Mouse (Mus musculus) kidney, embryonic 15.5 days (tissue): ENCODE results near the gene Agrp. TPM values are rescaled to one million over a fixed set of nuclear protein-coding genes. Genes with fewer than 3 reads are reported as not detected.

Experiments
- ATAC-seq: fragments of 200-750 bp; cut with Nextera tagmentation; replicated peaks from 2 replicates; pipeline ENCODE4 v1.8.0; 2017; ENCODE audit warnings: moderate TSS enrichment; ENCODE audit not compliant: low FRiP score
- H3K27ac ChIP-seq: fragments of 300-500 bp; sonication (generic); 2 replicates; pipeline ENCODE4 v1.5.1; 2015; ENCODE audit warnings: mild to moderate bottlenecking, inconsistent platforms
- H3K27me3 ChIP-seq: fragments of 300-500 bp; sonication (generic); 2 replicates; pipeline ENCODE4 v1.6.1; 2015; ENCODE audit warnings: inconsistent platforms
- H3K36me3 ChIP-seq: fragments of 300-500 bp; sonication (generic); 2 replicates; pipeline ENCODE4 v1.6.1; 2015; ENCODE audit warnings: inconsistent platforms
- H3K4me1 ChIP-seq: fragments of 300-500 bp; sonication (generic); 2 replicates; pipeline ENCODE4 v1.6.1; 2015; ENCODE audit warnings: inconsistent platforms
- H3K4me2 ChIP-seq: fragments of 300-500 bp; sonication (generic); 2 replicates; pipeline ENCODE4 v1.6.1; 2015; ENCODE audit warnings: moderate library complexity, mild to moderate bottlenecking, inconsistent platforms
- H3K4me3 ChIP-seq: fragments of 300-500 bp; sonication (generic); replicated peaks from 2 replicates; pipeline ENCODE4 v1.5.1; 2015; ENCODE audit warnings: mild to moderate bottlenecking, inconsistent platforms
- H3K9ac ChIP-seq: fragments of 300-500 bp; sonication (generic); 2 replicates; pipeline ENCODE4 v1.6.1; 2015; ENCODE audit warnings: mild to moderate bottlenecking, inconsistent platforms
- H3K9me3 ChIP-seq: fragments of 300-500 bp; sonication (generic); replicated peaks from 2 replicates; pipeline ENCODE4 v1.6.1; 2016; ENCODE audit warnings: inconsistent platforms
- WGBS: fragments of 180-500 bp; shearing (Covaris S2); methylation state at CpG from one replicate; pipeline ENCODE4 v1.1.7; 2015; ENCODE audit warnings: mixed read lengths; 5-methylcytosine and 5-hydroxymethylcytosine counted together
- polyA plus RNA-seq: library from polyadenylated mRNA; unstranded; fragments of >200 nt; fragmentation: Nextera tagmentation; extraction: Ambion mirVana; gene quantifications from 2 replicates; pipeline ENCODE4 v1.2.1, GENCODE M21; 2015

Gene Agrp
- polyA plus RNA-seq: 0.83 and 1.1 TPM in 2 replicates

DNA sequence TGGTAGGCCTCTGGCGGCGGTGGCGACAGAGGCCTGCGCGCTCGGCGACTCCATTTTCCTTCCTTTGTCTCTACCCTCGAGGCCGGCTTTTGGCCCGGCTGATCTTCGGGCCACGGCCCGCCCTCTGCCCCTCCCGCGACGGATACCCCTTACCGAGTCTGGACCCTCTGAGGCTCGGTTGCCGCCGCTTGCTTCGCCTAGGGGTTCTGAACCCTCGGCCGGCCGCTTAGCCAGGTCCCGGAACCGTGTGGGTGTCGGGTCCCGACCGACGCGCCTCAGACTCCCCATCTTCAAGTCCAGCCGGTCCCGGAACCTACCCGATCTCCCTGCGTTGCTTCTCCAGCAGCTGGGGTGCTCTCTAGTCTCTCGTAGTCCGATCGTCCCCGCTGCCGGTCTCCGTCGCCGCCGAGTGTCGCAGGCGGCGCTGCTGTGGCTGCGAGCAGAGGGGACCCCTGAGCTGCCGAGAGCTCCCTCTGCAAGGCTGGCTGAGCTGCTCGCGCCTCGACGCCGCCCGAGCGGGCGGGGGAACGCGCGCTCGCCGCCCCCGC lies at the start of gene Agrp:
TSS of gene Agrp (minus strand) at position 431 of the 548 bp plus-strand sequence.
- Histone ChIP-seq H3K36me3 (no peaks in the 10 kb centered on the region), H3K9me3 (no peaks in the 10 kb centered on the region), H3K4me2 (peak within 1 kb of the TSS; percentile 90), H3K9ac (peak within 1 kb of the TSS; percentile 95), H3K27ac (peak within 1 kb of the TSS; percentile 100), H3K4me3 (peak within 1 kb of the TSS; percentile 82), H3K4me1 (peaks cover 33% of the 10 kb centered on the region), H3K27me3 (no peaks in the 10 kb centered on the region)
- WGBS: under 1% methylated on average over 56 of the region's 63 CpGs
- ATAC-seq: peak; percentile 49

DNA sequence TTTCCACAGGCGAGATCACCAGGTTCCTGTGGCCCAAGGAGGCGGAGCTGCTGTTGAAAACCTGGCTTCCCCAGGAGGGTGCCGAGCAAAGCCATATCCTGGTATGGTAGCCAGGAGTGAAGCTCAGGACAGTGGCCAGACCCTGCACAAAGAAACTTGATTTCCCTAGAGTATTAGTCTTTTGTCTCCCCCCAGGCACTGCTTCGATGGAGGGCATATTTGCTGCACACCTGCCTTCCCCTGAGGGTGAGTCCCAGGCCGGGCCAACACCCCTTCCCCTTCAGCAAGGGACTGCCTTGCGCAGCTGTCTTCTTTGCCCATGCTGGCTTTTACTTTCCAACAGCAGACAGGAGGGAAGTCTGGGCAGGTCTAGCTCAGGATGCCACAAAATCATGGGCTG lies 49.4 kb upstream of the Agrp start:
- H3K27me3 ChIP-seq: no peaks in the 10 kb centered on the region
- H3K27ac ChIP-seq: no peak overlapping the region
- no peak for ATAC-seq
- peaks cover 14% of the 10 kb centered on the region for H3K4me1 ChIP-seq
- 57% methylated on average over 6 of the region's 6 CpGs for WGBS
- H3K9me3 ChIP-seq: no peaks in the 10 kb centered on the region
- H3K4me3 ChIP-seq: no peak overlapping the region
- H3K4me2 ChIP-seq: peak overlapping the region; percentile 57; the same call in 1 of the 2 replicates
- H3K36me3 ChIP-seq: peaks cover 34% of the 10 kb centered on the region
- no peak overlapping the region for H3K9ac ChIP-seq

DNA sequence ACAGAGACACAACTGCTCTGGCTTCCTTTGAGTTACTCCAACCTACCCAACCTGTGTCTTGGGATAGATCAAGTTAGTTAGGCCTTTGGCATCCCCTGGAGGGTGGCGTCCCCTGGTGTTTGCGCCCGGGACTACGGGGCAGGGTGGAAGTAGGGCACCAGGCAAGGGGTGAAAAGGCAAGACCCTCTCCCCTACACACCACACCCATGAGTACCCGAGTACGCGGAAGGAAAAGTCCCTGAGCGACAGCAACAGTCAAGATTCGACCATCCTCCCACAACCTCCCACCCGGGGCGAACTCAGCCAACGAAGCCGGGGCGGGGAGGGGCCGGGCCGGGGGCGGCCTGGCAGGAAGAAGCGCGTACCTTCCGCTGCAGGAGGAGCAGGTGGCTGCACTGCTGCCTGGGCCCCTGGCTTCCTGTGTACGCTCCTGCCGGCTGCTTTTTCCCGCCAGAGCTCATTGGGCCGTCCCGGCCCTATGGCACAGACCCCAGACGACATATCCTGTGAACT lies 48.7 kb upstream of the Agrp start, which contains the start of gene Carmil2:
TSS of gene Carmil2 (plus strand) at position 479 of the 513 bp plus-strand sequence.
- peak within 1 kb of the TSS; percentile 22 for H3K4me3 ChIP-seq
- no peaks in the 10 kb centered on the region for H3K9me3 ChIP-seq
- no peaks in the 10 kb centered on the region for H3K27me3 ChIP-seq
- peak within 1 kb of the TSS; percentile 15; the same call in 1 of the 2 replicates for H3K9ac ChIP-seq
- ATAC-seq: peak; percentile 38
- peak within 1 kb of the TSS; percentile 57 for H3K4me2 ChIP-seq
- 7% methylated on average over 26 of the region's 26 CpGs for WGBS
- peaks cover 41% of the 10 kb centered on the region for H3K36me3 ChIP-seq
- H3K4me1 ChIP-seq: peaks cover 14% of the 10 kb centered on the region
- no peak within 1 kb of the TSS for H3K27ac ChIP-seq

DNA sequence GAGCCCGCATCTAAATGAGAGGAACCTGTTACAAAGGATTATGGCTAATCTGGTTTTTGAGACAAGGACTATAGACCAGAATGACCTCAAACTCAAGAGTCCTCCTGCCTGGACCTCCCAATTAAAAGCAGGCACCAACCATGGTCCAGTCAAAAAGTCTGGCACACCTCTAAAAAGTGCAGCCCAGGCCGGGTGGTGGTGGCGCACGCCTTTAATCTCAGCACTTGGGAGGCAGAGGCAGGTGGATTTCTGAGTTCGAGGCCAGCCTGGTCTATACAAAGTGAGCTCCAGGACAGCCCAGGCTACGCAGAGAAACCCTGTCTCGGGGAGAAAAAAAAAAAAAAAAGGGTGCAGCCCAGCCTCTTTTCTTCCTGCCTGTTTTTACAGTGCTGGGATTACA lies 48.1 kb upstream of the Agrp start:
- Histone ChIP-seq H3K4me3 (peak overlapping the region; percentile 22; the same call in 1 of the 2 replicates), H3K4me2 (peak overlapping the region; percentile 57), H3K9ac (0 out of 2 replicates have a peak overlapping the region, but pooled peaks have one; percentile 15), H3K4me1 (peaks cover 14% of the 10 kb centered on the region), H3K27ac (no peak overlapping the region), H3K36me3 (peaks cover 46% of the 10 kb centered on the region), H3K9me3 (no peaks in the 10 kb centered on the region), H3K27me3 (no peaks in the 10 kb centered on the region)
- no peak for ATAC-seq
- 72% methylated on average over 7 of the region's 7 CpGs for WGBS

DNA sequence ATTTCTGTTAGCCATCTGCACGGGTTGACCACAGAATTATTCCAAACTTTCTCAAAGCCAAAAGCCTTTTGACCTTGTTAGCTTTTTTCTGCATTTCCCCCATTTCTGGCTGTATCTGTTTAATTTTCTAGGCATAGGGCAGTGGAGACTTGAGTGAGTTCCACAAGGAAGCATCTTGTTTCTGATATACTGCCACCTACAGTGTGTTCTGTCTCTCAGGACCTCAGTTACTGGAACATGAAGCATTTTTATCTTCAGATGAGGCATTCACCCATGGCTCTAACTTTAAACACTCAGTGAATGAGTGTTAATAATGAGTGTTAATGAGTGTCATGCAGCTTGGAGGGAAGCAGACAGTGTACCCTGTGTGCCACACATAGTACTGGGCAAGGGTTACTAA lies 40.7 kb upstream of the Agrp start:
- Histone ChIP-seq H3K4me1 (no peaks in the 10 kb centered on the region), H3K4me3 (no peak overlapping the region), H3K36me3 (peaks cover 99% of the 10 kb centered on the region), H3K4me2 (no peak overlapping the region), H3K9me3 (no peaks in the 10 kb centered on the region), H3K9ac (no peak overlapping the region), H3K27me3 (no peaks in the 10 kb centered on the region), H3K27ac (no peak overlapping the region)
- no peak for ATAC-seq
- 89% methylated on average over 1 of the region's 1 CpGs for WGBS

DNA sequence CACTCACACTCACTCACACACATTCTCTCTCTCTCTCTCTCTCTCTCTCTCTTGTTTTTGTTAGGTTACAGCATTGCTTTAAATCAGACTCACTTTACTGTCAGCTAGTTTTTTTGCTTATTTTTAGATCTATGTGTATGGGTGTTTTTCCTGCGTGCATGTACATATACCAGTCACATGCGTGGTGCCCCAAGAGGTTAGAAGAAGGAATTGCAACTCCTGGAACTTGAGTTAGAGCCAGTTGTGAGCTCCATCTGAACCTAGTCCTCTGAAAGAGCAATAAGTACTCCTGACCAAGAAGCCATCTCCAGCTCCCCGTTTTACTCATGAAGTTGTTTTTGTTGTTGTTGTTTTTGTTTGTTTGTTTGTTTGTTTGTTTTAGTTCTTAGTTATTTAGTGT lies 24.0 kb upstream of the Agrp start:
- peaks cover 37% of the 10 kb centered on the region for H3K36me3 ChIP-seq
- no peak overlapping the region for H3K9ac ChIP-seq
- no peak for ATAC-seq
- no peaks in the 10 kb centered on the region for H3K27me3 ChIP-seq
- WGBS: 75% methylated on average over 3 of the region's 3 CpGs
- H3K4me1 ChIP-seq: no peaks in the 10 kb centered on the region
- H3K4me3 ChIP-seq: no peak overlapping the region
- H3K27ac ChIP-seq: no peak overlapping the region
- no peak overlapping the region for H3K4me2 ChIP-seq
- no peaks in the 10 kb centered on the region for H3K9me3 ChIP-seq

DNA sequence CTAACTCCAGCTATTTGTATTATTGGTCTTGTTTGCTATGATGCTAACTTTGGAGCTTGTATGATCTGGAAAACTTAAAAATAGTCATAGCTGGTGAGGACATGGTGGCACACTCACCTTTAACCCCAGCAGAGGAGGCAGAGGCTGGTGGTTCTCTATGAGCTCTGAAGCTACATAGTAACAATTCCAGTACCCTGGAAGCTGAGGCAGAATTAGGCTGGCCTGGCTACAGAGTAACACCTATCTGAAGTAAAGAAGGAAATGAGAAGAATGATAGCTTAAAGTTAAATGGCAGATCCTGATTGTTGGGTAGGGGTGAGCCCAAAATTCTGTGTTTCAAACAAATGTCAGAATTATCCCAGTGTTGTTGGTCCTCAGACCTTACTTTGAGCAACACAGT lies 20.4 kb upstream of the Agrp start:
- no peak overlapping the region for H3K4me3 ChIP-seq
- no peaks in the 10 kb centered on the region for H3K4me1 ChIP-seq
- peaks cover 40% of the 10 kb centered on the region for H3K36me3 ChIP-seq
- no peaks in the 10 kb centered on the region for H3K27me3 ChIP-seq
- no peak for ATAC-seq
- H3K27ac ChIP-seq: no peak overlapping the region
- no peak overlapping the region for H3K9ac ChIP-seq
- H3K9me3 ChIP-seq: no peaks in the 10 kb centered on the region
- H3K4me2 ChIP-seq: no peak overlapping the region

DNA sequence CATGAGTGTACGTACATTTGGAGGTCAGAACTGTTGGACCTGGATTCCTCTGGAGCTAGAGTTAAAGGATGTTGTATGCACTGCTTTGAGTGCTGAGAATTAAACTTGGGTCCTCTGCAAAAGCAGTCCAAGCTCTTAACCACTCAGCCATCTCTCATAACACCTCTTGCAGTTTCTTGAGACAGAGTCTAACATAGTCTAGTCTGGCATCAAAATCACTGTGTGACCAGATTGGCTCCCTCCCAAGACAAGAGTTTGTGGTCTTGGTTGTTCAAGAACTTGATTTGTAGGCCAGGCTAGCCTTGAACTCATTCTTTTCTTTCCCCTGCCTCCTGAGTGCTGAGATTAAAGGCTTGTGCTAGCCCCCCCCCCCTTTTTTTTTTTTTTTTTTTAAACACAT lies 11.7 kb upstream of the Agrp start:
- peaks cover 65% of the 10 kb centered on the region for H3K36me3 ChIP-seq
- 86% methylated on average over 1 of the region's 1 CpGs for WGBS

DNA sequence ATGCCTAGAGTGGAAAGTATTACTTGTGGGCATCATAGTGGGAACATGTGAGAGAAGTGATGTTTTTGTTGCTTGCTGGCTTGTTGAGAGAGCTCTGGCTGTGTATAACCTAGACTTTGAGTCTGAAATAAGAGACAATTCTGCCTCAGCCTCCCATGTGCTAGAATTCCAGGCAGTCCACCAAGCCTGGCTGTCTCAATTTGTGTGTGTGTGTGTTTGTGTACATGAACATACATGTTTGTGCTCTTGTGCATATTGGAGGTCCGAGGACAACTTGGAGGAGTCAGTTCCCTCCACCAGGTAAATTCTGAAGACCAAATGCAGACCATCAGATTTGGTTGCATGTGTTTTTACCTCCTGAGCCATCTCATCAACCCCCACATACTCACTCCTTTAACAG lies 8.0 kb upstream of the Agrp start:
- no peaks in the 10 kb centered on the region for H3K27me3 ChIP-seq
- H3K9me3 ChIP-seq: no peaks in the 10 kb centered on the region
- 88% methylated on average over 1 of the region's 1 CpGs for whole genome bisulfite sequencing
- H3K4me1 ChIP-seq: peaks cover 3% of the 10 kb centered on the region
- H3K36me3 ChIP-seq: peaks cover 51% of the 10 kb centered on the region
- ATAC-seq: no peak
- no peak overlapping the region for H3K4me2 ChIP-seq
- no peak overlapping the region for H3K27ac ChIP-seq
- no peak overlapping the region for H3K9ac ChIP-seq
- H3K4me3 ChIP-seq: no peak overlapping the region

More for the DNA sequence above, 11.7 kb upstream of the Agrp start:
- no peak overlapping the region for H3K9ac ChIP-seq
- H3K4me3 ChIP-seq: no peak overlapping the region
- no peaks in the 10 kb centered on the region for H3K9me3 ChIP-seq
- no peaks in the 10 kb centered on the region for H3K27me3 ChIP-seq
- no peak for ATAC-seq
- H3K4me1 ChIP-seq: no peaks in the 10 kb centered on the region
- H3K4me2 ChIP-seq: no peak overlapping the region
- H3K27ac ChIP-seq: no peak overlapping the region

DNA sequence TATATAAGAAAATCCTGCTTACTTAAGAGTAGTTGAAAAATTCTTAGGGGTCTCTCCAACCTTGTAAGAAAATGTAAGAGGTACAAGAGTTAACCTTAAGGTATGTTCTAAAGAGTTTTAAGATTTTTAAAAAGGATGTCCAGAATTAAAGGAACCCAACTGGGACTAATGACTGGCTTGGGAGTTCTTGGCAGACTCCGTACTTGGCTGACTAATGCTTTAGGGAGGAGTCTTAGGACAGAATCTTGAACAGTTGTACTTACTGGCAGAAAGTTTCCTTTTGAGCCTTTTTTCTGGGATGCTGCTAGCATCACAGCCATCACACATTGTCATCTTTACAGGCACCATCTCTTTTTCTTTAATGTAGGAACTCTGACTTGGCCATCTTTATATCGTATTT lies 3.3 kb upstream of the Agrp start:
- Histone ChIP-seq H3K9me3 (no peaks in the 10 kb centered on the region), H3K27me3 (no peaks in the 10 kb centered on the region), H3K4me1 (peaks cover 28% of the 10 kb centered on the region), H3K36me3 (peaks cover 20% of the 10 kb centered on the region), H3K9ac (no peak overlapping the region), H3K4me2 (no peak overlapping the region), H3K27ac (no peak overlapping the region), H3K4me3 (no peak overlapping the region)
- ATAC-seq: no peak
- 72% methylated on average over 2 of the region's 2 CpGs for WGBS

DNA sequence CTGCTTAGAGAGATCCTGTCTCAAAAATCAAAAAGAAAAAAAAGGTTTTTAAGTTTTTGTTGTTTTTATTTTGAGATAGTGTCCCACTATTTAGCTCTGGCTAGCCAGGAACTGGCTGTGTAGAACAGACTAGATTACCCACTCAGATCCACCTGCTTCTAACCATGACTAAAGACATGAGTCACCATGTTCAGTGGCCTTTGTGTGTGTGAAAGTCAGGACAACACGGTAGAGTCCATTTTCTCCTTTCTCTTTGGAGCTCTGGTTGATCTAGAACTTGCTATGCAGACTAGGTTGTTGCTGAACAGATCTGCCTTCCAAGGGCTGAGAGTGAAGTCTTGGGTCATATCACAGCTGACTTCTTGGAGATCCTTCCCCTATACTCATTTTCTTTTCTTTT lies 2.6 kb upstream of the Agrp start:
- Histone ChIP-seq H3K9me3 (no peaks in the 10 kb centered on the region), H3K27ac (no peak overlapping the region), H3K27me3 (no peaks in the 10 kb centered on the region), H3K4me2 (no peak overlapping the region), H3K36me3 (peaks cover 13% of the 10 kb centered on the region), H3K4me3 (no peak overlapping the region), H3K4me1 (peaks cover 33% of the 10 kb centered on the region), H3K9ac (no peak overlapping the region)
- no peak for ATAC-seq
- WGBS: 78% methylated on average over 1 of the region's 1 CpGs

DNA sequence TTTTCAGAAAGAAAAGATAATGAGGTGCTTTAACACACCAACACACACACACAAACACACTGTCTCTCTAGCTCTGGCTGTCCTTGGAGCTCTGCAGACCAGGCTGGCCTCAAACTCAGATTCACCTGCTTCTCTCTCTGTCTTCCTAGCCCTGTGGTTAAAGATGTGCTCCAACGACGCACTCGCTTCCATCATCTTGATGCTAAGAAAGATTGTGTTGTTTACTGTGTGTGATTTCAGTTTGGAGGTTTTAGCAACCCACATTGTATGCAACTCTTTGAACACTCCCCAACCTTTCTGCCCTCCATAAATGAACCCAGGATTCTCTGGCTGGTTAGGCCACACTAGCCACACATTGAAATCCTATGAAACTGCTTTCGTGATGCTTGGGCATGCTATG lies 1.3 kb upstream of the Agrp start:
- H3K9me3 ChIP-seq: no peaks in the 10 kb centered on the region
- H3K36me3 ChIP-seq: peaks cover 3% of the 10 kb centered on the region
- H3K4me1 ChIP-seq: peaks cover 33% of the 10 kb centered on the region
- peak overlapping the region; percentile 95; the same call in 1 of the 2 replicates for H3K9ac ChIP-seq
- H3K4me2 ChIP-seq: peak overlapping the region; percentile 90
- ATAC-seq: no peak
- H3K4me3 ChIP-seq: peak overlapping the region; percentile 82
- WGBS: 79% methylated on average over 4 of the region's 4 CpGs
- peak overlapping the region; percentile 60; the same call in 1 of the 2 replicates for H3K27ac ChIP-seq
- no peaks in the 10 kb centered on the region for H3K27me3 ChIP-seq
